Mouse (Mus musculus) heart, postnatal 4 days (tissue): ENCODE results near the gene Ddx10. TPM values are rescaled to one million over a fixed set of nuclear protein-coding genes. Genes with fewer than 3 reads are reported as not detected.

Source experiments
- total RNA-seq, 2 experiments: library from RNA; stranded (reverse); gene quantifications; 2 replicates each; pipeline ENCODE4 v1.2.3; 2021

Ddx10 gene
- total RNA-seq, 2 experiments from 2014 or later = 12.1 to 12.8 TPM

Other genes starting within 250 kb of the Ddx10 start
- under 1 TPM; 0.36 to 0.38 TPM for gene Exph5, start 53.6 kb upstream of the Ddx10 start, total RNA-seq
- gene Kdelc2, start 136.0 kb upstream of the Ddx10 start, total RNA-seq = 10 to 100 TPM; 15.7 to 16.1 TPM
- gene 4930550C14Rik, start 154.3 kb upstream of the Ddx10 start, total RNA-seq = under 1 TPM in 1 of 2 experiments, not detected in 1; 0.52 TPM